Mouse (Mus musculus): ENCODE data around the gene Scgb1b17. TPM values are rescaled to one million over a fixed set of nuclear protein-coding genes. Genes with fewer than 3 reads are reported as not detected.
"Not testable (repeated sequence)": the region's sequence is repeated elsewhere in the genome, so short reads cannot be mapped to it uniquely, and the experiment has no call there.

Gene Scgb1b17
- not detected in 2 replicates for polyA plus RNA-seq (2015; fragmentation: Nextera tagmentation; extraction: Ambion mirVana)

GRCm38 (mm10) chr7:33063149-33063548, at the start of gene Scgb1b17:
Gene Scgb1b17, plus strand, starts transcription at chr7:33063449.
- H3K4me1 ChIP-seq (replicated peaks); H3K9ac ChIP-seq (replicated peaks); H3K36me3 ChIP-seq; H3K4me3 ChIP-seq (replicated peaks); H3K9me3 ChIP-seq; ATAC-seq; H3K27ac ChIP-seq; H3K27me3 ChIP-seq; H3K4me2 ChIP-seq (replicated peaks): not testable (repeated sequence)

DNA sequence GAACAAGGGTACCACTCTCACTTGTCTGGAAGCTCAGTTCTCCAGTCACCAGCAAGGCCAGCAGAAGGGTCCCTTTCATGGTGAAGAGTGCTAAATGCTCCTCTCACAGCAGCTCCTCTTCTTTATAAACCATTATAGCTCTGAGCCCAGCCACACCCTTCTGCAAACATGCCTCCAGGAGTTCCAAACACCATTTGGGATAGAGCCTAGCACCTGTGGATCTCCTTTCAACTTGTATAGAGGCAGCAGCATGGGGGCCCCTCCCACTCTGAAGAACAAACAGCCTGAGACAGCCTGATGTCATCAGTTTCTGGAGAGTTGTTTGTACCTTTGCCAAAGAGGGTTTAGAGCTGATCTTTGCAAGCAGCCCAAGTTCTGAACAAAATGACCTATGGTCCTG, 6.8 kb upstream of the Scgb1b17 start, which contains the start of gene Scgb2b17:
Scgb2b17 (minus strand) TSS at position 101 of the 400 bp plus-strand sequence.
- not testable (repeated sequence) for H3K4me3 ChIP-seq (replicated peaks); H3K27me3 ChIP-seq; H3K27ac ChIP-seq; ATAC-seq; H3K36me3 ChIP-seq; H3K4me2 ChIP-seq (replicated peaks); H3K4me1 ChIP-seq (replicated peaks); H3K9me3 ChIP-seq; H3K9ac ChIP-seq (replicated peaks)

Other genes with a start within 250 kb of the Scgb1b17 start
- not detected in 2 replicates for gene Scgb2b15, start 233.8 kb upstream of the Scgb1b17 start, polyA plus RNA-seq (2015; fragmentation: Nextera tagmentation; extraction: Ambion mirVana)
- not detected in 2 replicates for gene Scgb1b15, start 226.9 kb upstream of the Scgb1b17 start, polyA plus RNA-seq (2015; fragmentation: Nextera tagmentation; extraction: Ambion mirVana)
- gene Scgb2b17, start 6.9 kb upstream of the Scgb1b17 start, polyA plus RNA-seq (2015; fragmentation: Nextera tagmentation; extraction: Ambion mirVana) = not detected in 2 replicates
- not detected in 2 replicates for gene Scgb2b18, start 110.4 kb downstream of the Scgb1b17 start, polyA plus RNA-seq (2015; fragmentation: Nextera tagmentation; extraction: Ambion mirVana)
- not detected in 2 replicates for gene Scgb1b18, start 122.1 kb downstream of the Scgb1b17 start, polyA plus RNA-seq (2015; fragmentation: Nextera tagmentation; extraction: Ambion mirVana)
- not detected in 2 replicates for gene Scgb2b19, start 216.9 kb downstream of the Scgb1b17 start, polyA plus RNA-seq (2015; fragmentation: Nextera tagmentation; extraction: Ambion mirVana)
- not detected in 2 replicates for gene Scgb1b19, start 223.8 kb downstream of the Scgb1b17 start, polyA plus RNA-seq (2015; fragmentation: Nextera tagmentation; extraction: Ambion mirVana)